Mouse (Mus musculus): ENCODE measurements around the gene Mfsd4b5. TPM values are rescaled to one million over a fixed set of nuclear protein-coding genes. Genes with fewer than 3 reads are reported as not detected.
A peak's percentile ranks its signal among the peaks of the same experiment; 100 is the strongest.

The Mfsd4b5 gene
- not detected in 2 replicates for polyA plus RNA-seq (2011; ENCODE audit: insufficient read length, low read depth, missing spikeins)

- no peak within 1 kb of the TSS for H3K4me3 ChIP-seq (ENCODE audit: insufficient read depth, low read length)
- TF ChIP-seq POLR2A (IDR thresholded peaks at IDR 0.05; ENCODE audit: low read depth, low read length): no peak
- no peak for TF ChIP-seq CTCF (IDR thresholded peaks at IDR 0.05; ENCODE audit: borderline replicate concordance, insufficient read depth, low read length)
- H3K4me1 ChIP-seq (ENCODE audit: control insufficient read depth, insufficient read depth, low read length): no peaks in the 10 kb centered on the region
- no peak within 1 kb of the TSS for H3K27ac ChIP-seq (ENCODE audit: insufficient read depth, low read length)
Observed at GRCm38 (mm10) chr10:39986466-39986865, at the start of gene Mfsd4b5. TSS of gene Mfsd4b5 (minus strand) at chr10:39986646.

DNA sequence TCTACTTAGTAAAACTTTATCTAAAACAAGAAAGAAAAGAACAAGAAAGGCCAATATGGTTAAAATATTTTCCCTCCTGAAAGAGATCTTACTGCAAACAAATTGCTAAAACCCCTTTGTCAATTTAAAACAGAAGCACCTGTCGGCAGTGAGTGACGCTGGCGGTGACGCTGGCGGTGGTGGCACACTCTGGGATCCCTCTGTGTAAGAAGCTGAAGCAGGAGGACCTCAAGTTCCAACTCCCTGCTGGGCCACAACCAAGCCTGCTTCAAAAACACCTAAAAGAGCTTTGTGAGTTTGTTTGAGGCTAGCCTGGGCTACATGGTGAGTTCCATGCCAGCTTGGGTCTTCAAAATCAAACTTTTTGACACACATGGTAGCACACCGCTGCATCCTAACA, 48.5 kb upstream of the Mfsd4b5 start:
- no peak for TF ChIP-seq CTCF (IDR thresholded peaks at IDR 0.05; ENCODE audit: borderline replicate concordance, insufficient read depth, low read length)
- TF ChIP-seq POLR2A (IDR thresholded peaks at IDR 0.05; ENCODE audit: low read depth, low read length): no peak
- Histone ChIP-seq H3K4me1 (ENCODE audit: control insufficient read depth, insufficient read depth, low read length) (no peaks in the 10 kb centered on the region), H3K4me3 (ENCODE audit: insufficient read depth, low read length) (no peak overlapping the region), H3K27ac (ENCODE audit: insufficient read depth, low read length) (no peak overlapping the region)

- TF ChIP-seq POLR2A (IDR thresholded peaks at IDR 0.05; ENCODE audit: low read depth, low read length) (no peak), CTCF (IDR thresholded peaks at IDR 0.05; ENCODE audit: borderline replicate concordance, insufficient read depth, low read length) (no peak)
- no peak overlapping the region for H3K4me3 ChIP-seq (ENCODE audit: insufficient read depth, low read length)
- no peak overlapping the region for H3K27ac ChIP-seq (ENCODE audit: insufficient read depth, low read length)
- no peaks in the 10 kb centered on the region for H3K4me1 ChIP-seq (ENCODE audit: control insufficient read depth, insufficient read depth, low read length)
Observed at GRCm38 (mm10) chr10:40032897-40033296, 46.5 kb upstream of the Mfsd4b5 start.

DNA sequence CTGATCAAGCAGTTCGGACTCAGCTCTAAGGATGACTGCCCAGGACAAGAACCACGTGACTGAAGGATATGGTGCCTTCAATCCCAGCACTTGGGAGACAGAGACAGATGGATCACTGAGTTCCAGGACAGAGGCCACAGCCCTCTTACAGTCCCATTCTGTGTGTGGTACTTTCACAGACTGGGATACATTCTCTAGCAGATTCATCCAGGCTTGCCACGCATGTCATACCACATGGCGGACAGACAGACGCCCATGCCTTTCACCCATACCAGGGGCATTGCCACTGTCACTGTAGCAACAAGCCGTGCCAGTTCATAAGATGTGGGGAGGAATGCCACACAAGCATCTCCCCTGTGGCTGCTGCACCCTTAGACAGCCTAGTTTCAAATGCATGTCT, 44.3 kb upstream of the Mfsd4b5 start:
- Histone ChIP-seq H3K4me3 (ENCODE audit: insufficient read depth, low read length) (no peak overlapping the region), H3K4me1 (ENCODE audit: control insufficient read depth, insufficient read depth, low read length) (no peaks in the 10 kb centered on the region), H3K27ac (ENCODE audit: insufficient read depth, low read length) (no peak overlapping the region)
- TF ChIP-seq POLR2A (IDR thresholded peaks at IDR 0.05; ENCODE audit: low read depth, low read length) (no peak), CTCF (IDR thresholded peaks at IDR 0.05; ENCODE audit: borderline replicate concordance, insufficient read depth, low read length) (no peak)

DNA sequence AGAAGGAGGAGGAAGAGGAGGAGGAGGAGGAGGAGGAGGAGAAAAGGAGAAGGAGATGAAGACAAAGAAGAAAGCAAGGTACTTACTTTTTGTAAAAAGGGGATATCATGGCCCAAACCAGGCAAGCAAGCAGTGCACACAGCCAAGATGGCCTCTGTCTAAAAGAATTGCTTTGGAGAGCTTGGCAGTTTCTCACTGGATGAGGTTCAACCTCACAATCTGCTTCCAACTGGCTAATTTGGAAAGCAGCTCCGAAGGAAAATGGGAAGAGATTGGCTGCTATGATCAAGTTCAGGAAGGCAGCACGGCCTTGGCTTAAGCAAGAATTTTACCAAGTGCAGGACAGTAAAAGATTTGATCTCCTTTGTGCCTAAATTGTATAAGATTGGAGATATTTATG, 43.2 kb upstream of the Mfsd4b5 start:
- TF ChIP-seq CTCF (IDR thresholded peaks at IDR 0.05; ENCODE audit: borderline replicate concordance, insufficient read depth, low read length): no peak
- TF ChIP-seq POLR2A (IDR thresholded peaks at IDR 0.05; ENCODE audit: low read depth, low read length): no peak
- Histone ChIP-seq H3K4me3 (ENCODE audit: insufficient read depth, low read length) (no peak overlapping the region), H3K27ac (ENCODE audit: insufficient read depth, low read length) (no peak overlapping the region), H3K4me1 (ENCODE audit: control insufficient read depth, insufficient read depth, low read length) (no peaks in the 10 kb centered on the region)

DNA sequence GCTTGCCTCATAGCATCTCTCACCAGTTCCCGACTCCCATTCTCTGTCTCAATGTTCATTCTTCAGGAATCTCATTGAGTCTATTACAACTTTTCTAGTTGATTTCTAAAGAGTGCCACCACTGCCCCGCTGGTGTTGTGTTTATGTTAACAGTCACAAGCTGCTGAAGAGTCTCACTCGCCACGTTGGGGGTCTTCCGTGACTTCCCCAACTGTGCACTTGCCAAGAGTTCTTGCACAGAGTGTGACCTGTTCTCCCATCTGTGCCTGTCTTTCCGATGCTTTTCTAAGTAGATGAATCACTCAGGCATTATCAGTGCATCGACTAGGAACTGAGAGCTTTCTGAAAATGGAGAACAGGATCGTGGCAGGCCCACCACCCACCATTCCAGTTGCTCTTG, 41.6 kb upstream of the Mfsd4b5 start:
- no peak overlapping the region for H3K4me3 ChIP-seq (ENCODE audit: insufficient read depth, low read length)
- H3K27ac ChIP-seq (ENCODE audit: insufficient read depth, low read length): no peak overlapping the region
- TF ChIP-seq CTCF (IDR thresholded peaks at IDR 0.05; ENCODE audit: borderline replicate concordance, insufficient read depth, low read length): no peak
- no peaks in the 10 kb centered on the region for H3K4me1 ChIP-seq (ENCODE audit: control insufficient read depth, insufficient read depth, low read length)

DNA sequence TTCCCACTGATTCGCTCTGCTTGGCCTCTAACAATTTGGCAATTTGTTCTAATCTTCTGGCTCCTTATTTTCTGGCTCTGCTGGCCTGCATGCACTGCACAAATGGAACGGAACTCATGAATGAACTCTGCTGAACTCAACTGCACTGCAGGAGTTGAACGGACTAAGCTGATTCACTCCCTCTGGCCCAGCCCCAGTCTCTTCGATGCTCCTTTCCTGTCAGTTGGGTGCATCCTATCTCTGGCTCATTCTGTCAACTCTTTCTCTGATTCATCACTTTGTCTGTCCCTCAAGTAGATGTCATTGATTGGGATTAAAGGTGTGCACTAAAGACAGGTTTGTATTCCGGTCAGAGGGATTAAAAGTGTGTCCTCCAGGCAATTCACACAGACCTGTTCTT, 40.1 kb upstream of the Mfsd4b5 start:
- TF ChIP-seq POLR2A (IDR thresholded peaks at IDR 0.05; ENCODE audit: low read depth, low read length) (no peak), CTCF (IDR thresholded peaks at IDR 0.05; ENCODE audit: borderline replicate concordance, insufficient read depth, low read length) (no peak)
- no peak overlapping the region for H3K4me3 ChIP-seq (ENCODE audit: insufficient read depth, low read length)
- no peak overlapping the region for H3K27ac ChIP-seq (ENCODE audit: insufficient read depth, low read length)
- H3K4me1 ChIP-seq (ENCODE audit: control insufficient read depth, insufficient read depth, low read length): no peaks in the 10 kb centered on the region

GRCm38 (mm10) chr10:40025560-40025959, 39.1 kb upstream of the Mfsd4b5 start:
- TF ChIP-seq POLR2A (IDR thresholded peaks at IDR 0.05; ENCODE audit: low read depth, low read length) (no peak), CTCF (IDR thresholded peaks at IDR 0.05; ENCODE audit: borderline replicate concordance, insufficient read depth, low read length) (no peak)
- Histone ChIP-seq H3K4me1 (ENCODE audit: control insufficient read depth, insufficient read depth, low read length) (no peaks in the 10 kb centered on the region), H3K27ac (ENCODE audit: insufficient read depth, low read length) (no peak overlapping the region), H3K4me3 (ENCODE audit: insufficient read depth, low read length) (no peak overlapping the region)

- TF ChIP-seq POLR2A (IDR thresholded peaks at IDR 0.05; ENCODE audit: low read depth, low read length): peak; percentile 64
- TF ChIP-seq CTCF (IDR thresholded peaks at IDR 0.05; ENCODE audit: borderline replicate concordance, insufficient read depth, low read length): no peak
- no peaks in the 10 kb centered on the region for H3K4me1 ChIP-seq (ENCODE audit: control insufficient read depth, insufficient read depth, low read length)
- peak within 1 kb of the TSS; percentile 50 for H3K4me3 ChIP-seq (ENCODE audit: insufficient read depth, low read length)
- H3K27ac ChIP-seq (ENCODE audit: insufficient read depth, low read length): no peak within 1 kb of the TSS
Observed at GRCm38 (mm10) chr10:40024554-40025428, 38.3 kb upstream of the Mfsd4b5 start, which contains the start of gene Mfsd4b1. TSS of gene Mfsd4b1 (minus strand) at chr10:40025268.

GRCm38 (mm10) chr10:40020401-40020800, 34.0 kb upstream of the Mfsd4b5 start:
- no peaks in the 10 kb centered on the region for H3K4me1 ChIP-seq (ENCODE audit: control insufficient read depth, insufficient read depth, low read length)
- TF ChIP-seq CTCF (IDR thresholded peaks at IDR 0.05; ENCODE audit: borderline replicate concordance, insufficient read depth, low read length): no peak
- TF ChIP-seq POLR2A (IDR thresholded peaks at IDR 0.05; ENCODE audit: low read depth, low read length): no peak
- no peak overlapping the region for H3K27ac ChIP-seq (ENCODE audit: insufficient read depth, low read length)
- no peak overlapping the region for H3K4me3 ChIP-seq (ENCODE audit: insufficient read depth, low read length)
